Mouse (Mus musculus): ENCODE data around the gene Olfr867. TPM values are rescaled to one million over a fixed set of nuclear protein-coding genes. Genes with fewer than 3 reads are reported as not detected.

The Olfr867 gene
- total and polyA plus RNA-seq, 3 experiments = not detected

DNA sequence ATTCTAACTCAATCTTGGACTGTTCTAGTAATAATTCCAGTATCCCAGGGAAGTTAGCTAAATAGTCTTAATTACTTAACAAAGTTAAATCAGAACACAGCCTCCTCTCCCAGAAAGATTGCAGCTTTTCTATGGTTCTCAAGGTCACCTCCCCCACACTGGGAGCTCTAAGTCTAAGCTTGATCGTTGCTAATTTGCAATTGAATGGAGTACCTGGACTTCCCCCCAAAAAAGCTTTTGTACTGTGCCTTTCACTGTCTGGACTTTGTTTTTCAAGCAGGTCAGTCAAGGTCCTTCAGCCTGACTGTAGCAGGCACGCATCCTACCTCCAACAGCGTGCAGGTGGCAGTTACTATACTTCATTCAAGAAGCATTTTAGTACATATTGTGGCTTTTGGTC is 12.9 kb upstream of the Olfr867 start:
- H3K27me3 ChIP-seq (ENCODE audit: control insufficient read depth in 1 of 2, insufficient read depth in 2 of 2, low read length in 2 of 2) = no peaks in the 10 kb centered on the region
- H3K36me3 ChIP-seq (ENCODE audit: control insufficient read depth in 1 of 2, insufficient read depth in 2 of 2, low read length in 2 of 2) = no peaks in the 10 kb centered on the region
- H3K27ac ChIP-seq (ENCODE audit: control insufficient read depth, low read depth, low read length) = no peak overlapping the region
- no peak overlapping the region for H3K9ac ChIP-seq (ENCODE audit: control insufficient read depth, low read depth, low read length, poor library complexity, severe bottlenecking)
- TF ChIP-seq MEF2A (IDR thresholded peaks at IDR 0.05; ENCODE audit: extremely low read depth, insufficient replicate concordance, low read depth, low read length, poor library complexity, severe bottlenecking) = no peak
- no peak for TF ChIP-seq NELFE (IDR thresholded peaks at IDR 0.05; ENCODE audit: low read depth, low read length)
- TF ChIP-seq MXI1 (IDR thresholded peaks at IDR 0.05; ENCODE audit: low read depth, low read length) = no peak
- no peak for TF ChIP-seq RAD21 (IDR thresholded peaks at IDR 0.05; ENCODE audit: low read depth, low read length)
- TF ChIP-seq POLR2AphosphoS2 (IDR thresholded peaks at IDR 0.05; ENCODE audit: low read length) = no peak
- TF ChIP-seq KAT2A (conservative IDR thresholded peaks at IDR 0.05; ENCODE audit: low read depth, low read length) = no peak
- no peak for TF ChIP-seq GATA1 (IDR thresholded peaks at IDR 0.05; ENCODE audit: low read depth, low read length)
- TF ChIP-seq HCFC1 (IDR thresholded peaks at IDR 0.05; ENCODE audit: low read depth, low read length) = no peak
- no peak for TF ChIP-seq MYC (IDR thresholded peaks at IDR 0.05; ENCODE audit: low read depth, low read length)
- TF ChIP-seq CTCF (IDR thresholded peaks at IDR 0.05 in 2 of 3, conservative IDR thresholded peaks at IDR 0.05 in 1 of 3; ENCODE audit: control insufficient read depth in 1 of 3, insufficient read depth in 1 of 3, low read depth in 2 of 3, low read length in 3 of 3, poor library complexity in 1 of 3, severe bottlenecking in 1 of 3) = no peak
- TF ChIP-seq UBTF (IDR thresholded peaks at IDR 0.05; ENCODE audit: borderline replicate concordance, insufficient read depth, low read depth, low read length) = no peak
- TF ChIP-seq CHD1 (IDR thresholded peaks at IDR 0.05; ENCODE audit: low read depth, low read length) = no peak
- no peak for TF ChIP-seq ETS1 (IDR thresholded peaks at IDR 0.05; ENCODE audit: low read depth, low read length)
- TF ChIP-seq EP300 (IDR thresholded peaks at IDR 0.05; ENCODE audit: low read depth in 1 of 2, low read length in 2 of 2) = no peak
- no peak for TF ChIP-seq TBP (IDR thresholded peaks at IDR 0.05; ENCODE audit: low read depth, low read length)
- no peak for TF ChIP-seq ELF1 (IDR thresholded peaks at IDR 0.05; ENCODE audit: low read depth, low read length)
- no peak for TF ChIP-seq USF1 (IDR thresholded peaks at IDR 0.05; ENCODE audit: low read depth, low read length)
- no peak for TF ChIP-seq ZMIZ1 (IDR thresholded peaks at IDR 0.05; ENCODE audit: low read depth, low read length)
- no peak for TF ChIP-seq CHD2 (IDR thresholded peaks at IDR 0.05; ENCODE audit: low read length)
- no peaks in the 10 kb centered on the region for H3K4me1 ChIP-seq (ENCODE audit: control insufficient read depth in 1 of 2, insufficient read depth in 2 of 2, low read length in 2 of 2)
- no peak overlapping the region for H3K4me3 ChIP-seq (ENCODE audit: control insufficient read depth in 1 of 2, insufficient read depth in 1 of 2, low read depth in 2 of 2, low read length in 2 of 2)
- H3K79me2 ChIP-seq (ENCODE audit: control insufficient read depth, insufficient read depth, low read length, poor library complexity) = no peaks in the 10 kb centered on the region
- H3K9me3 ChIP-seq (replicated peaks; ENCODE audit: insufficient read depth, low read length) = no peaks in the 10 kb centered on the region
- no peak for DNase-seq (ENCODE audit: low read depth, low spot score)

DNA sequence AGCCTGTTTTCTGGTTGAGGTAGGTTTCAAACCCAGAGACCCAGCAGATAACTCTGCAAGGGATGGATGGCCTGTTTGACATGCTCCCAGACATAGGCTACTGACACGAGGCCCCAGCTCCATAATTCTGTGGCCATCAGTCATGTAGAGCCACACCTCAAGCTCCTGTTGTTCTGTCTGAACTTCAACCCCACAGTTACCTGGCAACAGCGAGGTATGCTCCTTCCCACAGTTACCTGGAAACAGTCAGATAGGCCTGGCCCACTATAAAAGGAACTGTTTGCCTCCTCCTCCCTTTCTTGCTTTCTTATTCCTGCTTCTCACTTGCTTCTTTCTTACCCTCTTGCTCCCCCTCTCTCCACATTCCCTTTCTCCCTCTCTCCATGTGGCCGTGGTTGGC is 9.4 kb downstream of the Olfr867 start:
- DNase-seq (ENCODE audit: low read depth, low spot score) = no peak
- no peak overlapping the region for H3K9ac ChIP-seq (ENCODE audit: control insufficient read depth, low read depth, low read length, poor library complexity, severe bottlenecking)
- no peaks in the 10 kb centered on the region for H3K9me3 ChIP-seq (replicated peaks; ENCODE audit: insufficient read depth, low read length)
- H3K36me3 ChIP-seq (ENCODE audit: control insufficient read depth in 1 of 2, insufficient read depth in 2 of 2, low read length in 2 of 2) = no peaks in the 10 kb centered on the region
- H3K4me3 ChIP-seq (ENCODE audit: control insufficient read depth in 1 of 2, insufficient read depth in 1 of 2, low read depth in 2 of 2, low read length in 2 of 2) = no peak overlapping the region
- H3K4me1 ChIP-seq (ENCODE audit: control insufficient read depth in 1 of 2, insufficient read depth in 2 of 2, low read length in 2 of 2) = no peaks in the 10 kb centered on the region
- H3K27ac ChIP-seq (ENCODE audit: control insufficient read depth, low read depth, low read length) = no peak overlapping the region
- no peak for TF ChIP-seq MEF2A (IDR thresholded peaks at IDR 0.05; ENCODE audit: extremely low read depth, insufficient replicate concordance, low read depth, low read length, poor library complexity, severe bottlenecking)
- no peak for TF ChIP-seq E2F4 (IDR thresholded peaks at IDR 0.05; ENCODE audit: borderline replicate concordance, low read depth, low read length)
- TF ChIP-seq GABPA (IDR thresholded peaks at IDR 0.05; ENCODE audit: low read depth, low read length) = no peak
- TF ChIP-seq MYC (IDR thresholded peaks at IDR 0.05; ENCODE audit: low read depth, low read length) = no peak
- TF ChIP-seq MXI1 (IDR thresholded peaks at IDR 0.05; ENCODE audit: low read depth, low read length) = no peak
- TF ChIP-seq ETS1 (IDR thresholded peaks at IDR 0.05; ENCODE audit: low read depth, low read length) = no peak
- no peak for TF ChIP-seq MYB (IDR thresholded peaks at IDR 0.05; ENCODE audit: low read depth, low read length)
- TF ChIP-seq ZKSCAN1 (IDR thresholded peaks at IDR 0.05; ENCODE audit: low read depth, low read length) = no peak
- TF ChIP-seq MAX (IDR thresholded peaks at IDR 0.05; ENCODE audit: low read length) = no peak
- TF ChIP-seq BHLHE40 (IDR thresholded peaks at IDR 0.05; ENCODE audit: borderline replicate concordance, low read depth, low read length) = no peak
- TF ChIP-seq USF1 (IDR thresholded peaks at IDR 0.05; ENCODE audit: low read depth, low read length) = no peak
- TF ChIP-seq KAT2A (conservative IDR thresholded peaks at IDR 0.05; ENCODE audit: low read depth, low read length) = no peak
- no peak for TF ChIP-seq ZNF384 (IDR thresholded peaks at IDR 0.05; ENCODE audit: low read depth, low read length)
- no peak for TF ChIP-seq ELF1 (IDR thresholded peaks at IDR 0.05; ENCODE audit: low read depth, low read length)
- no peak for TF ChIP-seq MAZ (IDR thresholded peaks at IDR 0.05; ENCODE audit: low read depth, low read length)
- TF ChIP-seq SIN3A (IDR thresholded peaks at IDR 0.05; ENCODE audit: low read length) = no peak
- H3K27me3 ChIP-seq (ENCODE audit: control insufficient read depth in 1 of 2, insufficient read depth in 2 of 2, low read length in 2 of 2) = no peaks in the 10 kb centered on the region
- H3K79me2 ChIP-seq (ENCODE audit: control insufficient read depth, insufficient read depth, low read length, poor library complexity) = no peaks in the 10 kb centered on the region

Measured in MEL (cell line).